Mouse (Mus musculus) lung, embryonic 15.5 days (tissue): ENCODE data around the gene Ankfy1. TPM values are rescaled to one million over a fixed set of nuclear protein-coding genes. Genes with fewer than 3 reads are reported as not detected.

Experiments
- ATAC-seq: fragments of 200-750 bp; cut with Nextera tagmentation; 2 replicates; pipeline ENCODE4 v1.8.0; 2017; ENCODE audit warnings: moderate number of reproducible peaks, borderline replicate concordance; ENCODE audit not compliant: low FRiP score, low TSS enrichment; ENCODE audit errors: extremely low read depth
- H3K27ac ChIP-seq: fragments of 300-500 bp; sonication (generic); 2 replicates; pipeline ENCODE4 v1.5.1; 2015; ENCODE audit warnings: moderate library complexity, mild to moderate bottlenecking, inconsistent platforms
- H3K27me3 ChIP-seq: fragments of 300-500 bp; sonication (generic); 2 replicates; pipeline ENCODE4 v1.6.1; 2015; ENCODE audit warnings: inconsistent platforms
- H3K36me3 ChIP-seq: fragments of 300-500 bp; sonication (generic); 2 replicates; pipeline ENCODE4 v1.6.1; 2015; ENCODE audit warnings: inconsistent platforms
- H3K4me1 ChIP-seq: fragments of 300-500 bp; sonication (generic); 2 replicates; pipeline ENCODE4 v1.6.1; 2015; ENCODE audit warnings: inconsistent platforms
- H3K4me2 ChIP-seq: fragments of 300-500 bp; sonication (generic); 2 replicates; pipeline ENCODE4 v1.6.1; 2015; ENCODE audit warnings: inconsistent platforms, mild to moderate bottlenecking, moderate library complexity
- H3K4me3 ChIP-seq: fragments of 300-500 bp; sonication (generic); 2 replicates; pipeline ENCODE4 v1.5.1; 2015; ENCODE audit warnings: mild to moderate bottlenecking, inconsistent platforms
- H3K9ac ChIP-seq: fragments of 300-500 bp; sonication (generic); 2 replicates; pipeline ENCODE4 v1.6.1; 2015; ENCODE audit warnings: inconsistent platforms
- H3K9me3 ChIP-seq: fragments of 300-500 bp; sonication (generic); 2 replicates; pipeline ENCODE4 v1.6.1; 2016; ENCODE audit warnings: inconsistent platforms
- WGBS: fragments of 180-500 bp; shearing (Covaris S2); methylation state at CpG from one replicate; pipeline ENCODE4 v1.1.7; 2015; 5-methylcytosine and 5-hydroxymethylcytosine counted together
- polyA plus RNA-seq: library from polyadenylated mRNA; unstranded; fragments of >200 nt; fragmentation: Nextera tagmentation; extraction: Ambion mirVana; gene quantifications from 2 replicates; pipeline ENCODE4 v1.2.1, GENCODE M21; 2015

Ankfy1 gene
- polyA plus RNA-seq, 1 experiment from 2014 or later = 22.6 TPM

- peak overlapping the region; percentile 42 for H3K27ac ChIP-seq
- H3K36me3 ChIP-seq = no peaks in the 10 kb centered on the region
- H3K4me2 ChIP-seq = peak overlapping the region; percentile 73
- H3K27me3 ChIP-seq = no peaks in the 10 kb centered on the region
- H3K4me1 ChIP-seq = peaks cover 15% of the 10 kb centered on the region
- peak overlapping the region; percentile 88 for H3K9ac ChIP-seq
- 0% methylated on average over 42 of the region's 42 CpGs for WGBS
- no peaks in the 10 kb centered on the region for H3K9me3 ChIP-seq
- peak; percentile 48; the same call in 1 of the 2 replicates for ATAC-seq
- peak overlapping the region; percentile 92 for H3K4me3 ChIP-seq
Measured at GRCm38 (mm10) chr11:72796296-72796687, 106.5 kb downstream of the Ankfy1 start.

GRCm38 (mm10) chr11:72796773-72797338 is 107.0 kb downstream of the Ankfy1 start:
- 11% methylated on average over 10 of the region's 10 CpGs for WGBS
- no peaks in the 10 kb centered on the region for H3K9me3 ChIP-seq
- ATAC-seq = no peak
- H3K4me1 ChIP-seq = peaks cover 15% of the 10 kb centered on the region
- no peak overlapping the region for H3K27ac ChIP-seq
- H3K9ac ChIP-seq = peak overlapping the region; percentile 88
- no peaks in the 10 kb centered on the region for H3K36me3 ChIP-seq
- H3K4me3 ChIP-seq = peak overlapping the region; percentile 92
- H3K4me2 ChIP-seq = peak overlapping the region; percentile 73
- no peaks in the 10 kb centered on the region for H3K27me3 ChIP-seq

GRCm38 (mm10) chr11:72798112-72798511 is 108.3 kb downstream of the Ankfy1 start:
- no peaks in the 10 kb centered on the region for H3K27me3 ChIP-seq
- peaks cover 16% of the 10 kb centered on the region for H3K4me1 ChIP-seq
- H3K36me3 ChIP-seq = no peaks in the 10 kb centered on the region
- no peaks in the 10 kb centered on the region for H3K9me3 ChIP-seq
- ATAC-seq = no peak
- no peak overlapping the region for H3K27ac ChIP-seq
- H3K4me3 ChIP-seq = no peak overlapping the region
- H3K9ac ChIP-seq = no peak overlapping the region
- H3K4me2 ChIP-seq = no peak overlapping the region

GRCm38 (mm10) chr11:72801182-72801581 is 111.4 kb downstream of the Ankfy1 start:
- Histone ChIP-seq H3K4me2 (no peak overlapping the region), H3K9ac (no peak overlapping the region), H3K36me3 (no peaks in the 10 kb centered on the region), H3K27ac (no peak overlapping the region), H3K27me3 (no peaks in the 10 kb centered on the region), H3K4me3 (no peak overlapping the region), H3K9me3 (no peaks in the 10 kb centered on the region), H3K4me1 (peaks cover 14% of the 10 kb centered on the region)
- ATAC-seq = no peak

- H3K4me3 ChIP-seq = no peak overlapping the region
- H3K9me3 ChIP-seq = no peaks in the 10 kb centered on the region
- ATAC-seq = peak; percentile 42; the same call in 1 of the 2 replicates
- H3K4me1 ChIP-seq = peaks cover 5% of the 10 kb centered on the region; the same call in 1 of the 2 replicates
- 52% methylated on average over 3 of the region's 3 CpGs for WGBS
- H3K36me3 ChIP-seq = no peaks in the 10 kb centered on the region
- no peak overlapping the region for H3K27ac ChIP-seq
- no peak overlapping the region for H3K4me2 ChIP-seq
- H3K9ac ChIP-seq = no peak overlapping the region
- no peaks in the 10 kb centered on the region for H3K27me3 ChIP-seq
Measured at GRCm38 (mm10) chr11:72803038-72803437, 113.2 kb downstream of the Ankfy1 start.

- no peaks in the 10 kb centered on the region for H3K27me3 ChIP-seq
- no peak overlapping the region for H3K27ac ChIP-seq
- no peak for ATAC-seq
- no peaks in the 10 kb centered on the region for H3K9me3 ChIP-seq
- H3K4me3 ChIP-seq = no peak overlapping the region
- H3K4me1 ChIP-seq = peaks cover 5% of the 10 kb centered on the region; the same call in 1 of the 2 replicates
- no peak overlapping the region for H3K9ac ChIP-seq
- no peak overlapping the region for H3K4me2 ChIP-seq
- H3K36me3 ChIP-seq = no peaks in the 10 kb centered on the region
Measured at GRCm38 (mm10) chr11:72804586-72804985, 114.8 kb downstream of the Ankfy1 start.

GRCm38 (mm10) chr11:72805232-72805631 is 115.4 kb downstream of the Ankfy1 start:
- no peak overlapping the region for H3K27ac ChIP-seq
- H3K4me3 ChIP-seq = no peak overlapping the region
- no peaks in the 10 kb centered on the region for H3K27me3 ChIP-seq
- ATAC-seq = no peak
- H3K9me3 ChIP-seq = no peaks in the 10 kb centered on the region
- no peak overlapping the region for H3K9ac ChIP-seq
- 90% methylated on average over 3 of the region's 3 CpGs for WGBS
- H3K4me1 ChIP-seq = peaks cover 5% of the 10 kb centered on the region; the same call in 1 of the 2 replicates
- H3K36me3 ChIP-seq = no peaks in the 10 kb centered on the region
- H3K4me2 ChIP-seq = no peak overlapping the region

GRCm38 (mm10) chr11:72806556-72806955 is 116.8 kb downstream of the Ankfy1 start:
- Histone ChIP-seq H3K4me2 (no peak overlapping the region), H3K9ac (no peak overlapping the region), H3K9me3 (no peaks in the 10 kb centered on the region), H3K4me3 (no peak overlapping the region), H3K27me3 (no peaks in the 10 kb centered on the region), H3K4me1 (peaks cover 5% of the 10 kb centered on the region; the same call in 1 of the 2 replicates), H3K27ac (no peak overlapping the region), H3K36me3 (no peaks in the 10 kb centered on the region)
- WGBS = 64% methylated on average over 2 of the region's 2 CpGs
- ATAC-seq = no peak

- Histone ChIP-seq H3K9ac (no peak overlapping the region), H3K9me3 (no peaks in the 10 kb centered on the region), H3K27ac (no peak overlapping the region), H3K36me3 (no peaks in the 10 kb centered on the region), H3K4me2 (no peak overlapping the region), H3K4me1 (peaks cover 5% of the 10 kb centered on the region; the same call in 1 of the 2 replicates), H3K4me3 (no peak overlapping the region), H3K27me3 (no peaks in the 10 kb centered on the region)
- ATAC-seq = no peak
- 45% methylated on average over 4 of the region's 4 CpGs for whole genome bisulfite sequencing
Measured at GRCm38 (mm10) chr11:72807992-72808391, 118.2 kb downstream of the Ankfy1 start.

GRCm38 (mm10) chr11:72813687-72814086 is 123.9 kb downstream of the Ankfy1 start:
- 92% methylated on average over 5 of the region's 5 CpGs for WGBS
- Histone ChIP-seq H3K4me1 (no peaks in the 10 kb centered on the region), H3K9ac (no peak overlapping the region), H3K4me2 (no peak overlapping the region), H3K27me3 (no peaks in the 10 kb centered on the region), H3K36me3 (no peaks in the 10 kb centered on the region), H3K4me3 (no peak overlapping the region), H3K9me3 (no peaks in the 10 kb centered on the region), H3K27ac (no peak overlapping the region)
- no peak for ATAC-seq

GRCm38 (mm10) chr11:72814188-72814587 is 124.4 kb downstream of the Ankfy1 start:
- H3K27me3 ChIP-seq = no peaks in the 10 kb centered on the region
- ATAC-seq = no peak
- peaks cover 4% of the 10 kb centered on the region; the same call in 1 of the 2 replicates for H3K36me3 ChIP-seq
- no peak overlapping the region for H3K9ac ChIP-seq
- H3K4me3 ChIP-seq = no peak overlapping the region
- WGBS = 77% methylated on average over 2 of the region's 2 CpGs
- H3K4me1 ChIP-seq = no peaks in the 10 kb centered on the region
- no peaks in the 10 kb centered on the region for H3K9me3 ChIP-seq
- H3K4me2 ChIP-seq = no peak overlapping the region
- H3K27ac ChIP-seq = no peak overlapping the region

- Histone ChIP-seq H3K27me3 (no peaks in the 10 kb centered on the region), H3K4me2 (no peak overlapping the region), H3K36me3 (peaks cover 20% of the 10 kb centered on the region), H3K4me1 (no peaks in the 10 kb centered on the region), H3K9ac (no peak overlapping the region), H3K4me3 (no peak overlapping the region), H3K27ac (no peak overlapping the region), H3K9me3 (no peaks in the 10 kb centered on the region)
- no peak for ATAC-seq
- 66% methylated on average over 1 of the region's 1 CpGs for WGBS
Measured at GRCm38 (mm10) chr11:72816859-72817258, 127.1 kb downstream of the Ankfy1 start.

GRCm38 (mm10) chr11:72818067-72818466 is 128.3 kb downstream of the Ankfy1 start:
- H3K36me3 ChIP-seq = peaks cover 21% of the 10 kb centered on the region
- H3K27me3 ChIP-seq = no peaks in the 10 kb centered on the region
- H3K4me3 ChIP-seq = no peak overlapping the region
- H3K9me3 ChIP-seq = no peaks in the 10 kb centered on the region
- H3K27ac ChIP-seq = no peak overlapping the region
- no peaks in the 10 kb centered on the region for H3K4me1 ChIP-seq
- no peak overlapping the region for H3K9ac ChIP-seq
- H3K4me2 ChIP-seq = no peak overlapping the region
- WGBS = 86% methylated on average over 7 of the region's 7 CpGs
- ATAC-seq = no peak
